Mouse (Mus musculus) activated CD4-positive, CD25-positive, alpha-beta regulatory T cell (primary cell): ENCODE results near the gene Zfp324. TPM values are rescaled to one million over a fixed set of nuclear protein-coding genes. Genes with fewer than 3 reads are reported as not detected.

ENCODE experiments used
- polyA plus RNA-seq, 2 experiments: library from polyadenylated mRNA; unstranded; fragments of 100-300 nt; shearing (Covaris generic); gene quantifications; one replicate each; pipeline ENCODE4 v1.2.1; 2017

Gene Zfp324
- 1 to 10 TPM; 5.5 to 6.0 TPM for polyA plus RNA-seq

GRCm38 (mm10) chr7:12965678-12966091, at the start of gene Zfp324:
TSS of gene Zfp324 (plus strand) at chr7:12965838.

GRCm38 (mm10) chr7:12921705-12922465, 43.8 kb upstream of the Zfp324 start, which contains the start of gene Rps5:
TSS of gene Rps5 (plus strand) at chr7:12922290.

GRCm38 (mm10) chr7:12927191-12927680, 38.4 kb upstream of the Zfp324 start, which contains the start of gene Rnf225:
TSS of gene Rnf225 (plus strand) at chr7:12927416.

GRCm38 (mm10) chr7:12977682-12978389, 12.2 kb downstream of the Zfp324 start, which contains the start of gene Zfp446:
TSS of gene Zfp446 (plus strand) at chr7:12977848.

GRCm38 (mm10) chr7:12998053-12998452, 32.4 kb downstream of the Zfp324 start, which contains the start of gene Slc27a5:
TSS of gene Slc27a5 (minus strand) at chr7:12998192.

GRCm38 (mm10) chr7:12998851-12999250, 33.2 kb downstream of the Zfp324 start, which contains the start of gene Trim28:
TSS of gene Trim28 (plus strand) at chr7:12999114.

GRCm38 (mm10) chr7:13010005-13010908, 44.6 kb downstream of the Zfp324 start, which contains the start of gene Zbtb45:
TSS of gene Zbtb45 (minus strand) at chr7:13010034.

Other genes with a start within 250 kb of the Zfp324 start
- gene Vmn2r56, start 230.8 kb upstream of the Zfp324 start, polyA plus RNA-seq = under 1 TPM in 1 of 2 experiments, not detected in 1; 0.14 TPM
- 1 to 10 TPM in 1 of 2 experiments, under 1 TPM in 1; 0.31 to 1.8 TPM for gene Zscan18, start 162.2 kb upstream of the Zfp324 start, polyA plus RNA-seq
- 10 to 100 TPM; 13.2 to 14.9 TPM for gene Zfp329, start 147.0 kb upstream of the Zfp324 start, polyA plus RNA-seq
- gene Zfp110, start 131.1 kb upstream of the Zfp324 start, polyA plus RNA-seq = 10 to 100 TPM; 47.8 to 63.7 TPM
- gene Zfp128, start 84.7 kb upstream of the Zfp324 start, polyA plus RNA-seq = 1 to 10 TPM; 3.3 to 4.0 TPM
- gene Zscan22, start 68.0 kb upstream of the Zfp324 start, polyA plus RNA-seq = 10 to 100 TPM; 10.0 to 10.3 TPM
- gene Rps5, start 43.5 kb upstream of the Zfp324 start, polyA plus RNA-seq = 1,000 to 10,000 TPM in 1 of 2 experiments, 100 to 1,000 TPM in 1; 744 to 1,333 TPM
- gene Rnf225, start 38.4 kb upstream of the Zfp324 start, polyA plus RNA-seq = under 1 TPM; 0.12 to 0.27 TPM
- 1 to 10 TPM; 6.5 to 7.0 TPM for gene Zfp446, start 12.0 kb downstream of the Zfp324 start, polyA plus RNA-seq
- gene Slc27a5, start 32.4 kb downstream of the Zfp324 start, polyA plus RNA-seq = under 1 TPM; 0.12 to 0.55 TPM
- 100 to 1,000 TPM in 1 of 2 experiments, 10 to 100 TPM in 1; 94.6 to 147 TPM for gene Trim28, start 33.3 kb downstream of the Zfp324 start, polyA plus RNA-seq
- 10 to 100 TPM; 23.0 to 27.9 TPM for gene Zbtb45, start 44.2 kb downstream of the Zfp324 start, polyA plus RNA-seq
- 100 to 1,000 TPM; 252 to 275 TPM for gene Chmp2a, start 69.0 kb downstream of the Zfp324 start, polyA plus RNA-seq
- gene Ube2m, start 72.4 kb downstream of the Zfp324 start, polyA plus RNA-seq = 100 to 1,000 TPM; 185 to 192 TPM
- gene Mzf1, start 88.9 kb downstream of the Zfp324 start, polyA plus RNA-seq = under 1 TPM; 0.30 to 0.39 TPM
- gene Vmn1r85, start 129.3 kb downstream of the Zfp324 start, polyA plus RNA-seq = not detected
- under 1 TPM; 0.04 to 0.17 TPM for gene Vmn1r86, start 154.1 kb downstream of the Zfp324 start, polyA plus RNA-seq
- under 1 TPM in 1 of 2 experiments, not detected in 1; 0.15 TPM for gene Vmn1r87, start 174.3 kb downstream of the Zfp324 start, polyA plus RNA-seq
- gene Vmn1r88, start 193.7 kb downstream of the Zfp324 start, polyA plus RNA-seq = under 1 TPM; 0.02 to 0.05 TPM
- not detected for gene Vmn1r89, start 247.2 kb downstream of the Zfp324 start, polyA plus RNA-seq